In the genomic region with DNA sequence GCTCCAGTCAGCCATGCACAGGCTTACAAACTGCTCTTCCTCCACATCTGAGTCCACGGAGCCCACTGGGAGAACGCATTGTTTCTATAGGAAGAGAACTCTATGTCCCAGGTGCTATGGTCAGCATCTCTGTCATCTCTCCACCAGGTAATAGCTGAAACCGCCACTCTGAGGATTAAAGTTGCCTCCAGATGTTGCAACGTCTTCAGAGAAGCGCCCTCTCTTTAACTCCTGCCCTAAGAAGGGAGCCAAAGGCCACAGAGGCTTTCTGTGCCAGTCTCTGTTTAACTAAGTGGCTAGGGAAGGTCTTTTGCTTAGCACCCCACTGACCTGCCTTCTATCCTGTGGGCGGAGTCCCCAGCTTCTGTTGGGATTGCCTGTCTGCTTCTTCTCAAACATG, we compare ENCODE assay signal across 23 mouse cellular contexts. TPM values are rescaled to one million over a fixed set of nuclear protein-coding genes. Genes with fewer than 3 reads are reported as not detected.
A peak's percentile ranks its signal among the peaks of the same experiment; 100 is the strongest.
DNase-seq lines count a peak whose midpoint lies in the region; ATAC-seq lines count a peak whose summit lies in the region.
"Had no signal": no experiment of that assay in that cellular context is flagged by ENCODE, and none has a peak within 500 bp of the region (broad histone marks: within the 10 kb centered on the region; RNA-seq: fewer than 3 reads in every experiment).

No protein-coding gene starts in this region.

- no peaks in the 10 kb centered on the region for H3K9me3 ChIP-seq in forebrain, embryonic 14.5 days (replicated peaks; ENCODE audit: control insufficient read depth, low read length)
- H3K9me3 ChIP-seq in forebrain, embryonic 11.5 days (ENCODE audit: control insufficient read depth, low read length) = no peaks in the 10 kb centered on the region
- H3K9me3 ChIP-seq in kidney, embryonic 14.5 days (ENCODE audit: control insufficient read depth, low read length) = no peaks in the 10 kb centered on the region
- H3K9me3 ChIP-seq: forebrain, embryonic 13.5 days; heart, embryonic 13.5 days; hindbrain, embryonic 12.5 days; limb, embryonic 12.5 days had no signal

- no peak for DNase-seq in forebrain, embryonic 14.5 days (ENCODE audit: low spot score)
- no peak for DNase-seq in forebrain, embryonic 11.5 days (ENCODE audit: low spot score)
- no peak for DNase-seq in kidney, postnatal 14 days
- peak; percentile 91 for DNase-seq in fat pad, adult 2 months (ENCODE audit: extremely low read depth, low read depth, low spot score)
- DNase-seq in kidney, postnatal 25 days = peak; percentile 12 to 60
- DNase-seq in left cerebral cortex, adult 9 months (ENCODE audit: low spot score in 2 of 2) = no peak
- no peak for DNase-seq in frontal cortex, adult 2 months (ENCODE audit: extremely low spot score in 1 of 2, low spot score in 1 of 2)
- DNase-seq: adrenal gland, postnatal 10 days; cerebellum, adult 18-20 months; cerebellum, postnatal 14 days; gastrocnemius, postnatal 10 days; heart, adult 2 months; heart, postnatal 14 days; liver, postnatal 0 days; lung, postnatal 10 days had no signal

- H3K4me3 ChIP-seq in forebrain, embryonic 14.5 days (ENCODE audit: low read depth, low read length) = no peak overlapping the region
- no peak overlapping the region for H3K4me3 ChIP-seq in forebrain, embryonic 11.5 days (ENCODE audit: low read depth, low read length)
- H3K4me3 ChIP-seq in kidney, embryonic 14.5 days (ENCODE audit: low read length) = no peak overlapping the region
- H3K4me3 ChIP-seq: forebrain, embryonic 13.5 days; heart, adult 2 months; heart, embryonic 13.5 days; hindbrain, embryonic 12.5 days; layer of hippocampus, adult 2 months; limb, embryonic 12.5 days had no signal

- no peak for ATAC-seq in forebrain, embryonic 14.5 days
- ATAC-seq in forebrain, embryonic 11.5 days (replicated peaks; ENCODE audit: low FRiP score) = no peak
- ATAC-seq in kidney, embryonic 14.5 days (ENCODE audit: low FRiP score, low TSS enrichment) = no peak
- ATAC-seq: forebrain, embryonic 13.5 days; liver, postnatal 0 days had no signal

- peaks cover 40% of the 10 kb centered on the region for H3K36me3 ChIP-seq in forebrain, embryonic 14.5 days (ENCODE audit: control insufficient read depth, insufficient read depth, low read length)
- H3K36me3 ChIP-seq in forebrain, embryonic 11.5 days (ENCODE audit: control insufficient read depth, insufficient read depth, low read length) = no peaks in the 10 kb centered on the region
- no peaks in the 10 kb centered on the region; the same call in 1 of the 2 replicates for H3K36me3 ChIP-seq in kidney, embryonic 14.5 days (ENCODE audit: control insufficient read depth, insufficient read depth, low read length)

- H3K9ac ChIP-seq in forebrain, embryonic 14.5 days (ENCODE audit: low read length) = no peak overlapping the region
- no peak overlapping the region for H3K9ac ChIP-seq in forebrain, embryonic 11.5 days (ENCODE audit: low read length)
- no peak overlapping the region for H3K9ac ChIP-seq in kidney, embryonic 14.5 days (ENCODE audit: low read depth, low read length)
- H3K9ac ChIP-seq: forebrain, embryonic 13.5 days; heart, embryonic 13.5 days; hindbrain, embryonic 12.5 days; limb, embryonic 12.5 days; liver, postnatal 0 days had no signal

- 0 out of 2 replicates have a peak overlapping the region, but pooled peaks have one; percentile 3 for H3K27ac ChIP-seq in forebrain, embryonic 14.5 days (ENCODE audit: low read depth, low read length)
- H3K27ac ChIP-seq in forebrain, embryonic 11.5 days (ENCODE audit: low read depth, low read length) = no peak overlapping the region
- peak overlapping the region; percentile 69 for H3K27ac ChIP-seq in kidney, embryonic 14.5 days (ENCODE audit: low read depth, low read length)
- H3K27ac ChIP-seq: forebrain, embryonic 13.5 days; heart, adult 2 months; heart, embryonic 13.5 days; hindbrain, embryonic 12.5 days; layer of hippocampus, adult 2 months had no signal

- no peaks in the 10 kb centered on the region for H3K4me1 ChIP-seq in forebrain, embryonic 14.5 days (ENCODE audit: control insufficient read depth, insufficient read depth, low read length)
- H3K4me1 ChIP-seq in forebrain, embryonic 11.5 days (replicated peaks; ENCODE audit: control insufficient read depth, insufficient read depth, low read length) = no peaks in the 10 kb centered on the region
- no peaks in the 10 kb centered on the region for H3K4me1 ChIP-seq in kidney, embryonic 14.5 days (ENCODE audit: control insufficient read depth, insufficient read depth, low read length)
- H3K4me1 ChIP-seq: heart, embryonic 13.5 days; hindbrain, embryonic 12.5 days; limb, embryonic 12.5 days had no signal

- 83% methylated on average over 6 of the region's 6 CpGs for WGBS in forebrain, embryonic 14.5 days
- WGBS in forebrain, embryonic 11.5 days = 85% methylated on average over 6 of the region's 6 CpGs
- 81% methylated on average over 6 of the region's 6 CpGs for WGBS in kidney, embryonic 14.5 days

- H3K4me2 ChIP-seq in forebrain, embryonic 14.5 days (ENCODE audit: low read length) = no peak overlapping the region
- H3K4me2 ChIP-seq in forebrain, embryonic 11.5 days (ENCODE audit: low read depth, low read length, severe bottlenecking) = no peak overlapping the region
- no peak overlapping the region for H3K4me2 ChIP-seq in kidney, embryonic 14.5 days (replicated peaks; ENCODE audit: low read depth, low read length)
- H3K4me2 ChIP-seq: forebrain, embryonic 13.5 days; heart, embryonic 13.5 days; hindbrain, embryonic 12.5 days; limb, embryonic 12.5 days; liver, embryonic 11.5 days had no signal

- H3K27me3 ChIP-seq in forebrain, embryonic 14.5 days (replicated peaks; ENCODE audit: control insufficient read depth, insufficient read depth, low read length) = no peaks in the 10 kb centered on the region
- no peaks in the 10 kb centered on the region for H3K27me3 ChIP-seq in forebrain, embryonic 11.5 days (ENCODE audit: control insufficient read depth, insufficient read depth, low read length)
- no peaks in the 10 kb centered on the region for H3K27me3 ChIP-seq in kidney, embryonic 14.5 days (ENCODE audit: control insufficient read depth, insufficient read depth, low read length)
- H3K27me3 ChIP-seq: forebrain, embryonic 13.5 days; heart, embryonic 13.5 days; hindbrain, embryonic 12.5 days; limb, embryonic 12.5 days had no signal

RNA-seq across cellular contexts. Expression of a gene that starts 39.3 kb away (rescaled TPM):
- 0.14 and 0.30 TPM in 2 replicates for polyA plus RNA-seq in forebrain, embryonic 14.5 days (2014; fragmentation: Nextera tagmentation; extraction: Ambion mirVana)
- not detected in 2 replicates for polyA plus RNA-seq in forebrain, embryonic 11.5 days (2014; fragmentation: Nextera tagmentation; extraction: Ambion mirVana)
- 0.19 TPM in 1 of 2 replicates, not detected in the other for polyA plus RNA-seq in kidney, embryonic 14.5 days (2014; fragmentation: Nextera tagmentation; extraction: Ambion mirVana)
- polyA plus RNA-seq in frontal cortex, adult 2 months (2012; rRNA removed) = 0.19 and 0.22 TPM in 2 replicates
- polyA plus RNA-seq: embryonic facial prominence, embryonic 11.5 days; forebrain, embryonic 13.5 days; heart, embryonic 13.5 days; limb, embryonic 12.5 days; liver, embryonic 11.5 days; liver, postnatal 0 days had no signal

Comparison
In these comparisons a context has a peak if more than half of its experiments do, and no peak if none do; other contexts are left out.
1. DNase-seq: peak in fat pad, adult 2 months (single experiment) and kidney, postnatal 25 days (2 of 2); none in forebrain, embryonic 14.5 days (single experiment), forebrain, embryonic 11.5 days (single experiment), kidney, postnatal 14 days (single experiment), left cerebral cortex, adult 9 months (0 of 2) and frontal cortex, adult 2 months (0 of 2).